Mouse (Mus musculus): ENCODE measurements at regions not wholly inside any gene's neighbourhood (a gene's known extent, or its start where the extent isn't known, plus 50 kb on each side); places are given as distances from the start of the nearest gene placed in this dataset.

DNA sequence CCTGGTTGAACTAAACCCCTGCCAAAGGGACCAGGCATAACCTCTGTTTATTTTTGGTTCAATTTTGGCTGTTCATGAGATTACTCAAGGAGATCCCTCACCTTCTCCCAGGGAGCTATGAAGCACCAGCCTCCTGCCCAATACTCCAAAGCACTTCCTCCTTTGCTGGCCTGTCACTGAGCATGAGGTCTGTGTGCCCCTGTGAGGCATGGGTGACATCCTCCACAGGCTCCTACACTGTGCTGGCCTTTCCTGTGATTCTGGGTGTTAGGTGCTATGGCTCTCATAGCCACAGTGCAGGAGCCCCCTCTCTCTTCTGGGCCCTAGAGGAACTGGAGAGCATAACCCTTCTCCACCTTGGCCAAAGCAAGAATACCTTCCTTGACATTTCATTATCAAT lies 53.1 kb upstream of the Ankrd50 start:
- DNase-seq = no peak
- intact Hi-C loops (cut with DNase I) = no loop called here

Small RNAs in the stretch of these regions (microRNA-seq; reads per million reads assigned to microRNA genes)
- gene Gm24462 = 0 reads per million in 2 experiments

Measured in heart, postnatal 10 days (tissue).